Mouse (Mus musculus): Measurements from ENCODE around the gene Atg5. TPM values are rescaled to one million over a fixed set of nuclear protein-coding genes. Genes with fewer than 3 reads are reported as not detected.
A peak's percentile ranks its signal among the peaks of the same experiment; 100 is the strongest.

Gene Atg5
- polyA plus RNA-seq, 1 experiment from 2014 or later, result 51.4 TPM

DNA sequence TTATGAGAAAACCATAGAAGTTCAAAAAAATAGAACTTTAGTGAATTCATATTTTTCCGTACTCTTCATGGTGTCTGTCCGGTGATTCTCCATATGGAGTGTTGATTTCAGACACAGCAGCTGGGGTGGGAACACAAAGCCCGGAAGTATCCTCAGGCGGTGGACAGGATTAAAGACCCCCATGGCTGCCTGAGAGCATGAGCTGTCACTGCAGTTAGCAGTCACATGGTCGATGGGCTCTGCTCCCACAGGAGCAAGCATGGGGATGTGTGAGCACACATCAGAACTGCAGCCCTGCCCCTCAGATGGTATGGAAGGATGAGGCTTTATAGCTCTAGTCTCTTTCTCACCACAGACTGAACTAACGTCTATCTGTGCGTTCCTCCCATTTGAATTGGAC lies 87.1 kb downstream of the Atg5 start:
- H3K27me3 ChIP-seq (ENCODE audit: insufficient read depth, low read length), result no peaks in the 10 kb centered on the region
- H3K27ac ChIP-seq, result no peak overlapping the region
- no peak overlapping the region for H3K9ac ChIP-seq (ENCODE audit: low read depth, low read length)
- H3K4me1 ChIP-seq (replicated peaks; ENCODE audit: insufficient read depth, low read length), result 0 out of 2 replicates have a peak, but pooled peaks cover 4% of the 10 kb centered on the region
- WGBS, result 85% methylated on average over 7 of the region's 7 CpGs
- H3K9me3 ChIP-seq (replicated peaks; ENCODE audit: low read length), result no peaks in the 10 kb centered on the region
- TF ChIP-seq CTCF (IDR thresholded peaks at IDR 0.05; ENCODE audit: low read depth), result no peak
- H3K4me3 ChIP-seq (replicated peaks; ENCODE audit: low read depth, low read length), result no peak overlapping the region
- no peak overlapping the region for H3K4me2 ChIP-seq (ENCODE audit: low read length)
- no peaks in the 10 kb centered on the region for H3K36me3 ChIP-seq (ENCODE audit: insufficient read depth, low read length)
- DNase-seq (ENCODE audit: low spot score), result no peak
- ATAC-seq (replicated peaks; ENCODE audit: low FRiP score, low read depth), result no peak

DNA sequence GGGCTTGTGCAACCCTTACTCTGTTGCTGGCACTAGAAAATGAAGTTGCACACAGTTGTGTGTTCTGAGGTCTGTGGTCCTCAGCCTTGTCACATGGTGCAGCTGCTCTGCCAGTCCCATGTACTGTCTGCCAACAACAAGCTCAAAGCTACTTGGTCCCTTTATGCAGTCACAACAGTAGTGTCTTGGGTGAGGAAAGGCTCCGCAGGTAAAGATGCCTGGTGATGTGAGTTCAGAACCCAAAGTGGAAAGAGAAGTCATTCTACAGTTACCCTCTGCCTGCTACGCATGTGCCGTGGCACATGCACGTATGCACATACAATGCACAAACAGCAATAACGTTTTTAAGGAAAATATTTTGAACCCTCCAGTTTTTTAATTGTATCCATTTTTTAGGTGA lies 88.5 kb downstream of the Atg5 start:
- Histone ChIP-seq H3K36me3 (ENCODE audit: insufficient read depth, low read length) (no peaks in the 10 kb centered on the region), H3K27me3 (ENCODE audit: insufficient read depth, low read length) (no peaks in the 10 kb centered on the region), H3K9me3 (replicated peaks; ENCODE audit: low read length) (no peaks in the 10 kb centered on the region), H3K4me2 (ENCODE audit: low read length) (no peak overlapping the region), H3K9ac (ENCODE audit: low read depth, low read length) (no peak overlapping the region), H3K4me1 (replicated peaks; ENCODE audit: insufficient read depth, low read length) (0 out of 2 replicates have a peak, but pooled peaks cover 4% of the 10 kb centered on the region), H3K27ac (no peak overlapping the region), H3K4me3 (replicated peaks; ENCODE audit: low read depth, low read length) (no peak overlapping the region)
- ATAC-seq (replicated peaks; ENCODE audit: low FRiP score, low read depth) (no peak), DNase-seq (ENCODE audit: low spot score) (no peak)
- WGBS, result 96% methylated on average over 5 of the region's 5 CpGs
- no peak for TF ChIP-seq CTCF (IDR thresholded peaks at IDR 0.05; ENCODE audit: low read depth)

- Histone ChIP-seq H3K27me3 (ENCODE audit: insufficient read depth, low read length) (no peaks in the 10 kb centered on the region), H3K9me3 (replicated peaks; ENCODE audit: low read length) (no peaks in the 10 kb centered on the region), H3K27ac (no peak overlapping the region), H3K9ac (ENCODE audit: low read depth, low read length) (no peak overlapping the region), H3K36me3 (ENCODE audit: insufficient read depth, low read length) (no peaks in the 10 kb centered on the region), H3K4me1 (replicated peaks; ENCODE audit: insufficient read depth, low read length) (0 out of 2 replicates have a peak, but pooled peaks cover 4% of the 10 kb centered on the region), H3K4me3 (replicated peaks; ENCODE audit: low read depth, low read length) (no peak overlapping the region), H3K4me2 (ENCODE audit: low read length) (peak overlapping the region; percentile 21; the same call in 1 of the 2 replicates)
- DNase-seq (ENCODE audit: low spot score), result peak; percentile 58
- ATAC-seq (replicated peaks; ENCODE audit: low FRiP score, low read depth), result 0 out of 2 replicates have a peak, but pooled peaks have one; percentile 54
- WGBS, result 5% methylated on average over 13 of the region's 13 CpGs
- no peak for TF ChIP-seq CTCF (IDR thresholded peaks at IDR 0.05; ENCODE audit: low read depth)
These were observed 89.2 kb downstream of the Atg5 start for GRCm38 (mm10) chr10:44357316-44357715.

GRCm38 (mm10) chr10:44358816-44359215 lies 90.7 kb downstream of the Atg5 start:
- no peak overlapping the region for H3K9ac ChIP-seq (ENCODE audit: low read depth, low read length)
- 70% methylated on average over 6 of the region's 6 CpGs for WGBS
- no peaks in the 10 kb centered on the region for H3K9me3 ChIP-seq (replicated peaks; ENCODE audit: low read length)
- H3K27ac ChIP-seq, result no peak overlapping the region
- ATAC-seq (replicated peaks; ENCODE audit: low FRiP score, low read depth) (no peak), DNase-seq (ENCODE audit: low spot score) (no peak)
- H3K4me1 ChIP-seq (replicated peaks; ENCODE audit: insufficient read depth, low read length), result 0 out of 2 replicates have a peak, but pooled peaks cover 4% of the 10 kb centered on the region
- no peak for TF ChIP-seq CTCF (IDR thresholded peaks at IDR 0.05; ENCODE audit: low read depth)
- no peaks in the 10 kb centered on the region for H3K27me3 ChIP-seq (ENCODE audit: insufficient read depth, low read length)
- no peak overlapping the region for H3K4me2 ChIP-seq (ENCODE audit: low read length)
- H3K36me3 ChIP-seq (ENCODE audit: insufficient read depth, low read length), result no peaks in the 10 kb centered on the region
- no peak overlapping the region for H3K4me3 ChIP-seq (replicated peaks; ENCODE audit: low read depth, low read length)

DNA sequence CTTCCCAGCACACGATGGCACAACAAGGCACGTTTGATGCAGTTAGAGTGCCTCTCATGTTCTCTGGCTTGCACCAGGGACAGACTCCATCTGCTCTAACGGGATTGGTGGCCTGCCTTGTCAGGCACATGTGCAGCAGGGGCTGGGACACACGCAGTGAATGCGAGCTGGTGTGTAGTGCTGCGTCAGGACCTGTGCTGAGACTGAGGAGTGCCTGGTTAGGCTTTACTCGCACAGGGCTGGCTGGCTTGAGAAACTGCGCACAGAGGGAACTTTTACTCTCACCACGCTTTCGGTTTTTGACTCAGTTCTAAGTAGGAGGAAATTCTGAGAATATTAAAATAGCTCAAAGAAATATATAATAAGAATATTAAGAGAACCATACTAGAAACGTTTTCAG lies 92.5 kb downstream of the Atg5 start:
- DNase-seq (ENCODE audit: low spot score), result no peak
- Histone ChIP-seq H3K4me2 (ENCODE audit: low read length) (no peak overlapping the region), H3K27me3 (ENCODE audit: insufficient read depth, low read length) (no peaks in the 10 kb centered on the region), H3K9ac (ENCODE audit: low read depth, low read length) (no peak overlapping the region), H3K27ac (no peak overlapping the region), H3K4me1 (replicated peaks; ENCODE audit: insufficient read depth, low read length) (0 out of 2 replicates have a peak, but pooled peaks cover 4% of the 10 kb centered on the region), H3K36me3 (ENCODE audit: insufficient read depth, low read length) (no peaks in the 10 kb centered on the region), H3K9me3 (replicated peaks; ENCODE audit: low read length) (no peaks in the 10 kb centered on the region), H3K4me3 (replicated peaks; ENCODE audit: low read depth, low read length) (no peak overlapping the region)
- 88% methylated on average over 11 of the region's 11 CpGs for WGBS
- ATAC-seq (replicated peaks; ENCODE audit: low FRiP score, low read depth), result no peak
- no peak for TF ChIP-seq CTCF (IDR thresholded peaks at IDR 0.05; ENCODE audit: low read depth)

DNA sequence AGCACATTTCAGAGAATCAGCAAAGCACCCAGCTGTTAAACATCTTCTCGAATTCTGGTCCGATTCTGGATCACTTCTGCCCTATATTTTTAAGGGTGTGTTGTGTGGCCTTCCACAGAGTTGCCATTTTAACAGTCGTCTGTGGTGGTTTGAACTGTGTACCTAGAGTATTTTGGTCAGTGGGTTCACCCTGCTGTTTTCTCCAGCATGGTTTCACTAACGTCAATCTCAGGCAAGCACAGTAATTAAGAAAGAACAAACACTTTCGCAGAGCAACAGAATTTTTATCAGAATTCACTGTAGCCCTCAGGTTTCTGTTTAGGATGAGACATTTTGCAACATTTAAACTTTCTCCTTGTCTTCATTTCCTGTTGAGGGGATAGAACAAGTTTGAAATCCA lies 94.3 kb downstream of the Atg5 start:
- no peak for TF ChIP-seq CTCF (IDR thresholded peaks at IDR 0.05; ENCODE audit: low read depth)
- Histone ChIP-seq H3K36me3 (ENCODE audit: insufficient read depth, low read length) (no peaks in the 10 kb centered on the region), H3K9me3 (replicated peaks; ENCODE audit: low read length) (no peaks in the 10 kb centered on the region), H3K4me3 (replicated peaks; ENCODE audit: low read depth, low read length) (no peak overlapping the region), H3K27me3 (ENCODE audit: insufficient read depth, low read length) (no peaks in the 10 kb centered on the region), H3K27ac (no peak overlapping the region), H3K9ac (ENCODE audit: low read depth, low read length) (no peak overlapping the region), H3K4me2 (ENCODE audit: low read length) (no peak overlapping the region), H3K4me1 (replicated peaks; ENCODE audit: insufficient read depth, low read length) (no peaks in the 10 kb centered on the region)
- DNase-seq (ENCODE audit: low spot score) (no peak), ATAC-seq (replicated peaks; ENCODE audit: low FRiP score, low read depth) (no peak)
- 87% methylated on average over 5 of the region's 5 CpGs for WGBS

DNA sequence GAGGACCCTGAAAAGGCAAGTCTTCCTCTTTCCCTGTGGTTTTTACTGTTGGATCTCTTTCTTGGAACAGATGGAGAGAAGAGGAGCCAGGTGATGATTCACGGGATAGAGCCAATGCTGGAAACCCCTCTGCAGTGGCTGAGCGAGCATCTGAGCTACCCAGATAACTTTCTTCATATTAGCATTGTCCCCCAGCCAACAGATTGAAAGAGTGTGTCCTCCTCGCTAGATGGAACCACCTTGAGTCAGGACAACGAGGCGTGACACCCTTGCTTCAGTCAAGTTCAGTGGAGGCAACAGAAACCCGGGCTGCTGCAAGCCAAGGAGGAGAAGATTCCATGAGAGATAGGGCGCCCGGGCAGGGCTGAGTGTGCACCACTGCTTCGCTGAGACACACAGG lies 94.7 kb downstream of the Atg5 start:
- H3K36me3 ChIP-seq (ENCODE audit: insufficient read depth, low read length), result no peaks in the 10 kb centered on the region
- WGBS, result 78% methylated on average over 9 of the region's 9 CpGs
- no peaks in the 10 kb centered on the region for H3K4me1 ChIP-seq (replicated peaks; ENCODE audit: insufficient read depth, low read length)
- no peak overlapping the region for H3K4me2 ChIP-seq (ENCODE audit: low read length)
- H3K27me3 ChIP-seq (ENCODE audit: insufficient read depth, low read length), result no peaks in the 10 kb centered on the region
- no peak overlapping the region for H3K27ac ChIP-seq
- no peaks in the 10 kb centered on the region for H3K9me3 ChIP-seq (replicated peaks; ENCODE audit: low read length)
- H3K9ac ChIP-seq (ENCODE audit: low read depth, low read length), result no peak overlapping the region
- H3K4me3 ChIP-seq (replicated peaks; ENCODE audit: low read depth, low read length), result no peak overlapping the region
- ATAC-seq (replicated peaks; ENCODE audit: low FRiP score, low read depth) (no peak), DNase-seq (ENCODE audit: low spot score) (no peak)
- TF ChIP-seq CTCF (IDR thresholded peaks at IDR 0.05; ENCODE audit: low read depth), result no peak

Data from kidney, postnatal 0 days (tissue).